Comparison of ENCODE assay signal across 14 mouse cellular contexts in the genomic region with DNA sequence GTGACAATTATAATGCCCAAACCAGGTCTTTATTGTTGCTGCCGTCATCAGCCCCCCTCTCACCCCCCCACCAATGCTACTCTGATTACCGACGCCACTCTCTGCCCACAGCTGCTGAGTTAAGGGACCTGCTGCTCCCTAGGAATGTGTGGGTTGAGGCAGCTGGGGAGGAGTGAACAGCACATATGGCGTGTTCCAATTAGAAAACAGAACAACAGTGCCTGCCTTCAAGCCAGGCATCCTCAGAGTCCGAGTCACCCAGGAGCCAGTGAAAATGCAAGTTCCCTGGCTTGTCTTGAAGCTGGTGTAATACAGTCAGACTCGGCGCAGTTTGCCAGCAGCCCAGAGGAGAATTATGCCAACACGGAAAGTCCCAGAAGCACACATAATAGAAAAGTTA.
A peak's percentile ranks its signal among the peaks of the same experiment; 100 is the strongest.
DNase-seq lines count a peak whose midpoint lies in the region; ATAC-seq and TF ChIP-seq lines count a peak whose summit lies in the region.
"Had no signal": no experiment of that assay in that cellular context is flagged by ENCODE, and none has a peak within 500 bp of the region (broad histone marks: within the 10 kb centered on the region; RNA-seq: fewer than 3 reads in every experiment).

No protein-coding gene starts in this region.

- no peak overlapping the region for H3K4me2 ChIP-seq in kidney, postnatal 0 days (ENCODE audit: low read length)
- no peak overlapping the region for H3K4me2 ChIP-seq in limb, embryonic 13.5 days (replicated peaks)
- no peak overlapping the region for H3K4me2 ChIP-seq in intestine, postnatal 0 days (replicated peaks; ENCODE audit: low read depth)
- H3K4me2 ChIP-seq: heart, embryonic 15.5 days had no signal

- WGBS in kidney, postnatal 0 days: 43% methylated on average over 8 of the region's 8 CpGs
- 19% methylated on average over 8 of the region's 8 CpGs for WGBS in limb, embryonic 13.5 days
- 70% methylated on average over 8 of the region's 8 CpGs for WGBS in intestine, postnatal 0 days
- 55% methylated on average over 8 of the region's 8 CpGs for WGBS in cerebellum, adult 2 months

- H3K9ac ChIP-seq in kidney, postnatal 0 days (ENCODE audit: low read depth, low read length): no peak overlapping the region
- no peak overlapping the region for H3K9ac ChIP-seq in limb, embryonic 13.5 days
- no peak overlapping the region for H3K9ac ChIP-seq in intestine, postnatal 0 days (ENCODE audit: low read depth, low read length)
- H3K9ac ChIP-seq: heart, embryonic 15.5 days had no signal

- H3K4me3 ChIP-seq in kidney, postnatal 0 days (replicated peaks; ENCODE audit: low read depth, low read length): no peak overlapping the region
- no peak overlapping the region for H3K4me3 ChIP-seq in limb, embryonic 13.5 days
- H3K4me3 ChIP-seq in intestine, postnatal 0 days (ENCODE audit: low read depth, low read length): no peak overlapping the region
- H3K4me3 ChIP-seq in cerebellum, adult 2 months (replicated peaks; ENCODE audit: insufficient read depth, low read depth, low read length): no peak overlapping the region
- H3K4me3 ChIP-seq: heart, embryonic 15.5 days had no signal

- H3K27me3 ChIP-seq in kidney, postnatal 0 days (ENCODE audit: insufficient read depth, low read length): no peaks in the 10 kb centered on the region
- H3K27me3 ChIP-seq in limb, embryonic 13.5 days: no peaks in the 10 kb centered on the region
- H3K27me3 ChIP-seq in intestine, postnatal 0 days (replicated peaks; ENCODE audit: control insufficient read depth, insufficient read depth, low read length): no peaks in the 10 kb centered on the region
- no peaks in the 10 kb centered on the region for H3K27me3 ChIP-seq in cerebellum, adult 2 months (ENCODE audit: control insufficient read depth, insufficient read depth, low read length)
- H3K27me3 ChIP-seq: heart, embryonic 15.5 days had no signal

- ATAC-seq in kidney, postnatal 0 days (replicated peaks; ENCODE audit: low FRiP score, low read depth): 0 out of 2 replicates have a peak, but pooled peaks have one; percentile 49
- ATAC-seq in limb, embryonic 13.5 days (ENCODE audit: low FRiP score, low read depth): peak; percentile 78
- ATAC-seq in intestine, postnatal 0 days: no peak
- ATAC-seq: intestine, embryonic 16.5 days; midbrain, embryonic 16.5 days had no signal

- no peak overlapping the region for H3K27ac ChIP-seq in kidney, postnatal 0 days
- H3K27ac ChIP-seq in limb, embryonic 13.5 days: no peak overlapping the region
- H3K27ac ChIP-seq in intestine, postnatal 0 days (ENCODE audit: low read depth, low read length): no peak overlapping the region
- no peak overlapping the region for H3K27ac ChIP-seq in cerebellum, adult 2 months (ENCODE audit: insufficient read depth, low read length)
- H3K27ac ChIP-seq: heart, embryonic 15.5 days had no signal

- H3K9me3 ChIP-seq in kidney, postnatal 0 days (replicated peaks; ENCODE audit: low read length): no peaks in the 10 kb centered on the region
- H3K9me3 ChIP-seq in limb, embryonic 13.5 days: no peaks in the 10 kb centered on the region
- no peaks in the 10 kb centered on the region for H3K9me3 ChIP-seq in intestine, postnatal 0 days (ENCODE audit: control insufficient read depth)
- H3K9me3 ChIP-seq: heart, embryonic 15.5 days had no signal

- peak; percentile 15 for DNase-seq in adrenal gland, postnatal 14 days
- DNase-seq in adrenal gland, postnatal 25 days: no peak
- peak; percentile 56 for DNase-seq in kidney, postnatal 0 days (ENCODE audit: low spot score)
- DNase-seq in kidney, adult 9 months: no peak
- DNase-seq in layer of hippocampus, adult 18-20 months (ENCODE audit: low spot score in 2 of 2): peak; percentile 73 to 86
- no peak for DNase-seq in cerebellum, adult 2 months
- DNase-seq: cerebellum, adult 9-10 months; lung, adult 2 months had no signal

- no peaks in the 10 kb centered on the region for H3K36me3 ChIP-seq in kidney, postnatal 0 days (ENCODE audit: insufficient read depth, low read length)
- no peaks in the 10 kb centered on the region for H3K36me3 ChIP-seq in limb, embryonic 13.5 days
- no peaks in the 10 kb centered on the region for H3K36me3 ChIP-seq in intestine, postnatal 0 days (ENCODE audit: control insufficient read depth, insufficient read depth)
- H3K36me3 ChIP-seq: G1E; heart, embryonic 15.5 days had no signal

- H3K4me1 ChIP-seq in kidney, postnatal 0 days (replicated peaks; ENCODE audit: insufficient read depth, low read length): no peaks in the 10 kb centered on the region
- peaks cover 13% of the 10 kb centered on the region for H3K4me1 ChIP-seq in limb, embryonic 13.5 days
- no peaks in the 10 kb centered on the region for H3K4me1 ChIP-seq in intestine, postnatal 0 days (replicated peaks; ENCODE audit: control insufficient read depth, insufficient read depth, low read length)
- peaks cover 3% of the 10 kb centered on the region; the same call in 1 of the 2 replicates for H3K4me1 ChIP-seq in cerebellum, adult 2 months (ENCODE audit: control insufficient read depth, insufficient read depth, low read length)
- H3K4me1 ChIP-seq: heart, embryonic 15.5 days had no signal

- TF ChIP-seq POLR2A in cerebellum, adult 2 months (IDR thresholded peaks at IDR 0.05; ENCODE audit: borderline replicate concordance, insufficient read depth, low read length): no peak

- TF ChIP-seq CTCF in kidney, postnatal 0 days (IDR thresholded peaks at IDR 0.05; ENCODE audit: low read depth): no peak
- no peak for TF ChIP-seq CTCF in intestine, postnatal 0 days (IDR thresholded peaks at IDR 0.05; ENCODE audit: low read depth)
- no peak for TF ChIP-seq CTCF in cerebellum, adult 2 months (IDR thresholded peaks at IDR 0.05; ENCODE audit: borderline replicate concordance, insufficient read depth, low read depth, low read length)

Comparison
In these comparisons a context has a peak if more than half of its experiments do, and no peak if none do; other contexts are left out.
1. DNase-seq: peak in adrenal gland, postnatal 14 days (single experiment), kidney, postnatal 0 days (single experiment) and layer of hippocampus, adult 18-20 months (2 of 2); none in adrenal gland, postnatal 25 days (single experiment), kidney, adult 9 months (single experiment) and cerebellum, adult 2 months (0 of 2).